Mouse (Mus musculus): Measurements from ENCODE around the gene Fgfr2. TPM values are rescaled to one million over a fixed set of nuclear protein-coding genes. Genes with fewer than 3 reads are reported as not detected.
A peak's percentile ranks its signal among the peaks of the same experiment; 100 is the strongest.

Fgfr2 gene
- polyA plus RNA-seq, 1 experiment from 2014 or later: 133 TPM

DNA sequence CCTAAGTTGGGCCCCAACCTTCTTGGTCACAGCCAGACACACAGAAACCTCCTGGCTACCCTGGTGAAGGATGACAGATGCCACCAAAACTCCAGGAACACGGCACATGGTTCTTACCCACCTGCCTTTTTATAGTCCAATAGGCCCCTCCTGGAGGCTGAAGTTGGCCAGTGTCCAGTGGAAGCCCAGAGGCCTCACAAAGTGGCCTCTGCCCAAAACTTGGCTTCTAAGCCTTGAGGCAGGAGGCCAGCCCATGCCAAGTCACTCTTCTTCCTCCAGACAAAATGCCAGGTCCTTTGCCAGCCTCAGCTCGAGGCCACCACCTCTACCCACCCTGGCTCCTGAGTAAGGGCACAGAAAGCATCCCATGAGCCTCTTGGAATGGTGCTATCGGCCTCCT, 440.2 kb downstream of the Fgfr2 start:
- Histone ChIP-seq H3K4me3 (ENCODE audit: low read length) (no peak overlapping the region), H3K27ac (ENCODE audit: low read depth, low read length) (no peak overlapping the region), H3K27me3 (ENCODE audit: control insufficient read depth, insufficient read depth, low read length) (no peaks in the 10 kb centered on the region), H3K36me3 (ENCODE audit: control insufficient read depth, insufficient read depth, low read length) (no peaks in the 10 kb centered on the region), H3K9ac (ENCODE audit: low read depth, low read length) (no peak overlapping the region), H3K9me3 (ENCODE audit: control insufficient read depth, low read length) (no peaks in the 10 kb centered on the region), H3K4me1 (ENCODE audit: control insufficient read depth, insufficient read depth, low read length) (peaks cover 2% of the 10 kb centered on the region; the same call in 1 of the 2 replicates), H3K4me2 (replicated peaks; ENCODE audit: low read depth, low read length) (no peak overlapping the region)
- ATAC-seq (ENCODE audit: low FRiP score, low TSS enrichment): no peak
- 83% methylated on average over 3 of the region's 3 CpGs for WGBS

DNA sequence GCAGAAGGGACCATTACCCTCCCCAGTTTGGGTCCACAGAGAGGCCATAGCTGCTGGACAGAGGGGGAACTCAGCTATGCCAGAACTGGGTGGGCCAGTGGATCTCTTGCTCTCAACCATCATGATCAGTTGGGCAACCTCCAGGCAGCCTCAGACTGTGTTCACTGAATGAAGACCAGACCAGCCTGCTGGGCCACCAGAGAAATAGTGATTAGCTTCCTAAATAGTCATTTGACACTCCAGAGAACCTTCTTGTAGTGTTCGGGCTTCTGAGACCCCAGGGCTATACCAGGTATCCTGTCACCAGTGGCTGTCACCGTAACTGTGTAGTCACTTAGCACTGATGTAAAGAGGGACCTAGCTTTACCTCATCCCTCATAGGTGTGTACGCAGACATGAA, 440.8 kb downstream of the Fgfr2 start:
- H3K4me1 ChIP-seq (ENCODE audit: control insufficient read depth, insufficient read depth, low read length): no peaks in the 10 kb centered on the region
- no peaks in the 10 kb centered on the region for H3K36me3 ChIP-seq (ENCODE audit: control insufficient read depth, insufficient read depth, low read length)
- no peaks in the 10 kb centered on the region for H3K27me3 ChIP-seq (ENCODE audit: control insufficient read depth, insufficient read depth, low read length)
- 90% methylated on average over 3 of the region's 3 CpGs for WGBS
- H3K27ac ChIP-seq (ENCODE audit: low read depth, low read length): no peak overlapping the region
- no peak overlapping the region for H3K4me3 ChIP-seq (ENCODE audit: low read length)
- H3K9me3 ChIP-seq (ENCODE audit: control insufficient read depth, low read length): no peaks in the 10 kb centered on the region
- H3K9ac ChIP-seq (ENCODE audit: low read depth, low read length): no peak overlapping the region
- H3K4me2 ChIP-seq (replicated peaks; ENCODE audit: low read depth, low read length): no peak overlapping the region
- no peak for ATAC-seq (ENCODE audit: low FRiP score, low TSS enrichment)

DNA sequence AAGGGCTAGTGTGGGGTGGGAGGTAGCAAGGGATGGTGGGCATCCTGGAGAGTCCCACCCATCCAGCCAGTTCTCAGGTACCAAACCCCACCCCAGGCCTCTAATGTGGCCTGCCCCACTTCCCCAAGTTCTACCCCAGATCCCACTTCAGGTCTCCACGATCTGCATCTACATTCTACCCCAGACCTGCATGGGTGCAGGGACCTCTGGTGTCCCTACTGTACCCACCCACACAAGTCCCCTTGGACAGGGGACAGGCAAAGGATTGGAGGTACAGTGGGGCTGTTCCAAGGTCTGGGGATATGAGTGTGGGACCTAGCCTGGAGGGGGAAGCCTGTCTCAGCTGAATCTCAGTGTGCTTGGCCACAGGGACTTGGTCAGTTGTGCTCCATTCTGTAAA, 441.3 kb downstream of the Fgfr2 start:
- H3K9ac ChIP-seq (ENCODE audit: low read depth, low read length): no peak overlapping the region
- 100% methylated on average over 1 of the region's 1 CpGs for WGBS

DNA sequence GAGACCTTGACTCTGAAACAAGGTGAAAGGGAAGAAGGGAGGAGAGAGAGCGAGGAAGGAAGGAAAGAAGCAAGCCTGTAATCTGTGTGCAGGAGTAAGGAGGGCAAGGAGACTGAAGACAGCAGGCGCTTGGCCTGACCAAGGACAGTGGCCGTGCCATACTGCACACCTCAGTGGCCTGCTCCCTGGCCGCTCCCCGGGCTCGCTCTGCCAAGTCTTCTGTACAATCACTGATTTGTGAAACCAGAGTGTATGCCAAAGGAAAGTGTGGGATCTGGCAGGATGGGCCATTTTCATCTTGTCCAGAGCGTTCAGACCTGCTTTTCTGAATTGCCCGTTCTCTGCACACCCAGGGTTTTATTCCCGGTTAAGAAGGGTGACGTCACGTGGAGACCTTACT, 441.9 kb downstream of the Fgfr2 start:
- H3K27ac ChIP-seq (ENCODE audit: low read depth, low read length): no peak overlapping the region
- no peaks in the 10 kb centered on the region for H3K4me1 ChIP-seq (ENCODE audit: control insufficient read depth, insufficient read depth, low read length)
- H3K9ac ChIP-seq (ENCODE audit: low read depth, low read length): no peak overlapping the region
- H3K27me3 ChIP-seq (ENCODE audit: control insufficient read depth, insufficient read depth, low read length): no peaks in the 10 kb centered on the region
- no peak overlapping the region for H3K4me3 ChIP-seq (ENCODE audit: low read length)
- 89% methylated on average over 11 of the region's 11 CpGs for WGBS
- H3K9me3 ChIP-seq (ENCODE audit: control insufficient read depth, low read length): no peaks in the 10 kb centered on the region
- no peaks in the 10 kb centered on the region for H3K36me3 ChIP-seq (ENCODE audit: control insufficient read depth, insufficient read depth, low read length)
- no peak for ATAC-seq (ENCODE audit: low FRiP score, low TSS enrichment)
- H3K4me2 ChIP-seq (replicated peaks; ENCODE audit: low read depth, low read length): no peak overlapping the region

More for the DNA sequence above, 441.3 kb downstream of the Fgfr2 start:
- Histone ChIP-seq H3K36me3 (ENCODE audit: control insufficient read depth, insufficient read depth, low read length) (no peaks in the 10 kb centered on the region), H3K4me3 (ENCODE audit: low read length) (no peak overlapping the region), H3K27me3 (ENCODE audit: control insufficient read depth, insufficient read depth, low read length) (no peaks in the 10 kb centered on the region), H3K27ac (ENCODE audit: low read depth, low read length) (no peak overlapping the region), H3K9me3 (ENCODE audit: control insufficient read depth, low read length) (no peaks in the 10 kb centered on the region), H3K4me2 (replicated peaks; ENCODE audit: low read depth, low read length) (no peak overlapping the region), H3K4me1 (ENCODE audit: control insufficient read depth, insufficient read depth, low read length) (no peaks in the 10 kb centered on the region)
- ATAC-seq (ENCODE audit: low FRiP score, low TSS enrichment): no peak

DNA sequence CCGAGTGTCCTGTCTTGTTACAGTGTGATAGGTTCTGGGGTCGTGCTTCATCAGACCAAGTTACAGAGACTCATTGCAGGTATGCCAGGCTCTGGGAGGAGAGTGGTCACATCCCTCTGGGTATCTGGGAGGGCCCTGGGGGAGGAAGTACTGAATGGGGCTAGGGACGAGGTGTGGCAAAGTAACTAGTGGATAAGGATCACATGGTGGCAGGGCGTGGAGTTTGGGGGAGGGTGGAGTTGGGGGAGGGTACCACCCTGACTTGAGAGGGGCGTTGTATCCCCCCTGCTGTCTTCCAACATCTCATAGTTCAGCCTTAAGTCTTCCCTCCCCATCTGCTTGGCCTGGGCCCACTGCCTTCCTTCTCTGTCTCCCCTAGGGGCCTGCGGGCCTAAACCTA, 443.6 kb downstream of the Fgfr2 start:
- Histone ChIP-seq H3K27me3 (ENCODE audit: control insufficient read depth, insufficient read depth, low read length) (no peaks in the 10 kb centered on the region), H3K27ac (ENCODE audit: low read depth, low read length) (no peak overlapping the region), H3K36me3 (ENCODE audit: control insufficient read depth, insufficient read depth, low read length) (no peaks in the 10 kb centered on the region), H3K9ac (ENCODE audit: low read depth, low read length) (no peak overlapping the region), H3K4me1 (ENCODE audit: control insufficient read depth, insufficient read depth, low read length) (no peaks in the 10 kb centered on the region), H3K4me2 (replicated peaks; ENCODE audit: low read depth, low read length) (no peak overlapping the region), H3K9me3 (ENCODE audit: control insufficient read depth, low read length) (no peaks in the 10 kb centered on the region), H3K4me3 (ENCODE audit: low read length) (no peak overlapping the region)
- 81% methylated on average over 6 of the region's 6 CpGs for WGBS
- ATAC-seq (ENCODE audit: low FRiP score, low TSS enrichment): no peak

DNA sequence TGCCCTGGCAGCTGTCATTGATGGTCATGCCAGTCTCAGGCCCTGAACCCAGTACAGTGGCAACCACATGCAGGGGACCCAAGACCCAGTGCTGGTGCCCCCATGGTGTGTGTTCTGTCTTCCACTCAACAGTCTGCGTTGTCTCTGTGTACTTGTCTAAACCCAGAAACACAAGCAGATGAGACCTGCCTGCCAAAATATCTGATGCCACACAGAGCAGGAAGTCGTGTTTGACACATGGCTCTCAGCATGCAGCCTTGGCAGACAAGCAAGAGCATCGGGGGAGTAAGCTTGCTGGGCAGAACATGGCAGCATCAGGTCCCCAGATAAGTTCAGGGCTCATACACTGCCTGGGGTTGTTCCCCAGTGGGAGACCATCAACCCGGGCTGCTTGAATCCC, 444.0 kb downstream of the Fgfr2 start:
- no peaks in the 10 kb centered on the region for H3K9me3 ChIP-seq (ENCODE audit: control insufficient read depth, low read length)
- no peaks in the 10 kb centered on the region for H3K36me3 ChIP-seq (ENCODE audit: control insufficient read depth, insufficient read depth, low read length)
- WGBS: 85% methylated on average over 4 of the region's 4 CpGs
- no peaks in the 10 kb centered on the region; the same call in 1 of the 2 replicates for H3K4me1 ChIP-seq (ENCODE audit: control insufficient read depth, insufficient read depth, low read length)
- ATAC-seq (ENCODE audit: low FRiP score, low TSS enrichment): no peak
- H3K27me3 ChIP-seq (ENCODE audit: control insufficient read depth, insufficient read depth, low read length): no peaks in the 10 kb centered on the region
- H3K27ac ChIP-seq (ENCODE audit: low read depth, low read length): no peak overlapping the region
- H3K4me2 ChIP-seq (replicated peaks; ENCODE audit: low read depth, low read length): no peak overlapping the region
- no peak overlapping the region for H3K4me3 ChIP-seq (ENCODE audit: low read length)
- H3K9ac ChIP-seq (ENCODE audit: low read depth, low read length): no peak overlapping the region

DNA sequence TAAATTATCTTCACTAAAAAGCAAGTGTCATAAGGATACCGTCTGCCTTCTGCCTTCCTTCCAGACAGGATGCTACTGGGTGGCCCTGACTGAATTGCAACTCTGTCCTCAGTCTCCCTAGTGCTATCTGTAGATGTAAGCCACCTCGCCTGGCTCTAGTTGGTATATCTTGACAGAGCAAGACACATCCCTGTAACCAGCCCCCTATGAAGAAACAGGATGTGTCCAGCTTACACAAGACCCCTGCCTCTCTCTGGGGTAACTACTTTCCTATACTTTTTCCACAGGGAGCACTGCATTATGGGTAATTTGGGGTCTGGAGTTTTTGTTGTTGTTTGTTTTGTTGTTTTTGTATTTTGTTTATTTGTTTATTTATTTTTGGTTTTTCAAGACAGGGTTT, 447.2 kb downstream of the Fgfr2 start:
- H3K4me3 ChIP-seq (ENCODE audit: low read length): no peak overlapping the region

DNA sequence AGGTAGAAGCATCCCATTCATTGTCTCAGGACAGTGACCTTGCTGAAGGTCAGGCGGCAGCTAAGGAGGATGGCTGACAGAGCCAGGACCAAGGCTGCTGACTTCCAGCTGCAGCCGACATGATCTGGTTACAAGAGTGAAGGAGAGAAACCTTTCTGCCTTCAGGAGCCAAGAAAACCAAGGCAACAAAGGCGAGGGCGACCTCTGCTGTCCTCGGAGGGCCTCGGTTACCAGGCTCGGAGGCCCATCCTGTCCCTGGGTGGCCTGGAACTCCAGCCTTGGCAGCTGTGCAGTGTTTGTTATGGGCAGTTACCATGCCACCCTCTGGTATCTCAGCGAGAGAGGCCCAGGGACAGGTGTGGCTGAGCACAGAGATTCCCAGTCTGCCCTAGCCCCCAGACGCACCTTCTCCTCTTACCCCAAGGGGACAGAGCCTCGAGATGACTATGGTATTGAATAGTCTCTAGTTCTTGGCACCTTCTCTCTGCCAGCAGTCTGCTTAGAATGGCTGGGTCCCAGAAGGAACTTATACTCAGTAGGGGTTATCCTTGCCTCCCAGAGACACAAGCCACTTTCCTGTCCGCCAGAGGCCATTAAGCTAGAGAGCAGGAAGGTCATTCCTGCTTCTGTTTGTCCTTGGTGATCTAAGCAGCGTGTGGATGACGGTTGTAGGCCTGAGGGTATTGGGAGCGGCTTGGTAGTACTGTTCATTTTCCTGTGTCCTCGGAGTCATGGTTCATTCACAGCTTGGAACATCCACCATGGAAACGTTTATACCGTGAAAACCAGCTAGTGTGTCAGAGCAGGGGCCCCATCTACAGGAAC, 449.0 kb downstream of the Fgfr2 start:
- no peaks in the 10 kb centered on the region for H3K36me3 ChIP-seq (ENCODE audit: control insufficient read depth, insufficient read depth, low read length)
- WGBS: 57% methylated on average over 17 of the region's 17 CpGs
- ATAC-seq (ENCODE audit: low FRiP score, low TSS enrichment): peak; percentile 51; the same call in 1 of the 2 replicates
- no peaks in the 10 kb centered on the region for H3K27me3 ChIP-seq (ENCODE audit: control insufficient read depth, insufficient read depth, low read length)
- H3K9ac ChIP-seq (ENCODE audit: low read depth, low read length): no peak overlapping the region
- H3K4me3 ChIP-seq (ENCODE audit: low read length): no peak overlapping the region
- no peak overlapping the region for H3K27ac ChIP-seq (ENCODE audit: low read depth, low read length)
- no peaks in the 10 kb centered on the region; the same call in 1 of the 2 replicates for H3K4me1 ChIP-seq (ENCODE audit: control insufficient read depth, insufficient read depth, low read length)
- no peaks in the 10 kb centered on the region for H3K9me3 ChIP-seq (ENCODE audit: control insufficient read depth, low read length)
- no peak overlapping the region for H3K4me2 ChIP-seq (replicated peaks; ENCODE audit: low read depth, low read length)

More for the DNA sequence above, 447.2 kb downstream of the Fgfr2 start:
- no peak overlapping the region for H3K9ac ChIP-seq (ENCODE audit: low read depth, low read length)
- no peak overlapping the region for H3K27ac ChIP-seq (ENCODE audit: low read depth, low read length)
- H3K4me2 ChIP-seq (replicated peaks; ENCODE audit: low read depth, low read length): no peak overlapping the region
- 93% methylated on average over 2 of the region's 2 CpGs for WGBS
- H3K27me3 ChIP-seq (ENCODE audit: control insufficient read depth, insufficient read depth, low read length): no peaks in the 10 kb centered on the region
- H3K36me3 ChIP-seq (ENCODE audit: control insufficient read depth, insufficient read depth, low read length): no peaks in the 10 kb centered on the region
- H3K9me3 ChIP-seq (ENCODE audit: control insufficient read depth, low read length): no peaks in the 10 kb centered on the region
- H3K4me1 ChIP-seq (ENCODE audit: control insufficient read depth, insufficient read depth, low read length): no peaks in the 10 kb centered on the region; the same call in 1 of the 2 replicates
- ATAC-seq (ENCODE audit: low FRiP score, low TSS enrichment): no peak

DNA sequence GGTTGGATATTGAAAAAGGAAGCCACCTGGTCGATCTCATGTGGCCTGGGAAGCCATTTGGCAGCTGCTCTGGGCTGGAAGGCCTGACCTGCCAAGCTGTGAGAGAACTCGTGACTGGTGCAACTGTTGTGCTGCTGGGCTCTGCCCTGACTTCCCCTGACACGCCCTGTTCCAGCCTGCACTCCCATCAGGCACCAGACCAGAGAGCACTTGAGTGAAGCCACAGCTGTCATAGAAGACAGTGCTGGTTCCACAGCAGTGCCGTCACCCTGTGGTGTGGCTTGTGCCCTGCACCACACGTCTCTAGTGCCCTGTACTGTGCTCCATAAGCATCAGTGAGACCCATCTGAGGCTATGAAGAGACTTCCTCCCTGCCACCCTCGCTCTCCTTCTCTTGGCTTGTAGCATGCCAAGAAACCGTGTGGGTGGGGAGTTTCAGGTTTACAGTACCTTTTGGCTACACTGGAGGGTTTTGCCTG, 450.6 kb downstream of the Fgfr2 start:
- Histone ChIP-seq H3K36me3 (ENCODE audit: control insufficient read depth, insufficient read depth, low read length) (no peaks in the 10 kb centered on the region), H3K27ac (ENCODE audit: low read depth, low read length) (no peak overlapping the region), H3K9me3 (ENCODE audit: control insufficient read depth, low read length) (no peaks in the 10 kb centered on the region), H3K4me1 (ENCODE audit: control insufficient read depth, insufficient read depth, low read length) (no peaks in the 10 kb centered on the region; the same call in 1 of the 2 replicates), H3K4me3 (ENCODE audit: low read length) (no peak overlapping the region), H3K4me2 (replicated peaks; ENCODE audit: low read depth, low read length) (no peak overlapping the region), H3K27me3 (ENCODE audit: control insufficient read depth, insufficient read depth, low read length) (no peaks in the 10 kb centered on the region), H3K9ac (ENCODE audit: low read depth, low read length) (no peak overlapping the region)
- 70% methylated on average over 7 of the region's 7 CpGs for WGBS
- no peak for ATAC-seq (ENCODE audit: low FRiP score, low TSS enrichment)

All from kidney, embryonic 14.5 days (tissue).